Mouse (Mus musculus): ENCODE results near the gene Chst3.

GRCm38 (mm10) chr10:60134201-60134600, 84.9 kb downstream of the Chst3 start:
- TF ChIP-seq CTCF (IDR thresholded peaks at IDR 0.05; ENCODE audit: control insufficient read depth, insufficient read depth, insufficient replicate concordance, low read depth, low read length) (no peak), POLR2A (IDR thresholded peaks at IDR 0.05; ENCODE audit: control insufficient read depth, low read depth, low read length) (no peak)
